ENCODE assay signal across 23 mouse cellular contexts in genomic region chr17:87517258-87517657, GRCm38 (mm10).
DNase-seq lines count a peak whose midpoint lies in the region; ATAC-seq and TF ChIP-seq lines count a peak whose summit lies in the region.
"Had no signal": no experiment of that assay in that cellular context is flagged by ENCODE, and none has a peak within 500 bp of the region (broad histone marks: within the 10 kb centered on the region; RNA-seq: fewer than 3 reads in every experiment).

No protein-coding gene starts in this region.

- H3K4me2 ChIP-seq in heart, embryonic 14.5 days (ENCODE audit: low read length), result peak overlapping the region; percentile 44
- peak overlapping the region; percentile 21 for H3K4me2 ChIP-seq in kidney, embryonic 15.5 days
- H3K4me2 ChIP-seq in neural tube, embryonic 12.5 days (replicated peaks), result no peak overlapping the region
- H3K4me2 ChIP-seq: forebrain, embryonic 13.5 days; hindbrain, embryonic 15.5 days; limb, embryonic 15.5 days; lung, embryonic 14.5 days had no signal

- no peak for ATAC-seq in heart, embryonic 14.5 days (ENCODE audit: insufficient number of reproducible peaks, insufficient read depth, low FRiP score, low read depth)
- peak; percentile 59 for ATAC-seq in kidney, embryonic 15.5 days (replicated peaks; ENCODE audit: low FRiP score)
- no peak for ATAC-seq in neural tube, embryonic 12.5 days (ENCODE audit: low FRiP score, low read depth)
- ATAC-seq: activated CD4-positive, CD25-positive, alpha-beta regulatory T cell, adult 4 months; forebrain, embryonic 13.5 days had no signal

- peak; percentile 75 for DNase-seq in gastrocnemius, adult 2 months
- no peak for DNase-seq in gastrocnemius, postnatal 36 days
- no peak for DNase-seq in heart, postnatal 25 days (ENCODE audit: low spot score)
- DNase-seq in kidney, adult 11 months, result no peak
- no peak for DNase-seq in neural tube, embryonic 10.5 days (ENCODE audit: extremely low spot score, low spot score)
- DNase-seq: adrenal gland, postnatal 10 days; cerebellum, adult 9-10 months; heart, adult 11 months; kidney, adult 8-10 months; lung, embryonic 14.5 days; lung, postnatal 36 days; retina, postnatal 1 day; thymus, postnatal 14 days had no signal

- no peaks in the 10 kb centered on the region for H3K27me3 ChIP-seq in heart, embryonic 14.5 days (ENCODE audit: control insufficient read depth, insufficient read depth, low read length)
- H3K27me3 ChIP-seq in kidney, embryonic 15.5 days, result no peaks in the 10 kb centered on the region
- no peaks in the 10 kb centered on the region for H3K27me3 ChIP-seq in neural tube, embryonic 12.5 days (replicated peaks)
- H3K27me3 ChIP-seq: forebrain, embryonic 13.5 days; hindbrain, embryonic 15.5 days; limb, embryonic 15.5 days had no signal

- no peaks in the 10 kb centered on the region for H3K36me3 ChIP-seq in heart, embryonic 14.5 days (ENCODE audit: control insufficient read depth, insufficient read depth, low read length)
- H3K36me3 ChIP-seq in kidney, embryonic 15.5 days, result no peaks in the 10 kb centered on the region
- no peaks in the 10 kb centered on the region for H3K36me3 ChIP-seq in neural tube, embryonic 12.5 days
- H3K36me3 ChIP-seq: G1E; hindbrain, embryonic 15.5 days; limb, embryonic 15.5 days had no signal

- intact Hi-C loops in gastrocnemius, adult 2 months (cut with DNase I), result no loop called here
- intact Hi-C loops in gastrocnemius, postnatal 36 days (cut with DNase I), result no loop called here
- intact Hi-C loops in heart, postnatal 25 days (cut with DNase I), result no loop called here

- peaks cover 25 to 32% of the 10 kb centered on the region in 2 experiments for H3K4me1 ChIP-seq in heart, embryonic 14.5 days (ENCODE audit: control insufficient read depth in 2 of 2, insufficient read depth in 2 of 2, low read length in 2 of 2)
- peaks cover 37% of the 10 kb centered on the region for H3K4me1 ChIP-seq in kidney, embryonic 15.5 days
- peaks cover 11% of the 10 kb centered on the region for H3K4me1 ChIP-seq in neural tube, embryonic 12.5 days

- no peak overlapping the region for H3K27ac ChIP-seq in gastrocnemius, adult 2 months
- no peak overlapping the region for H3K27ac ChIP-seq in heart, embryonic 14.5 days (replicated peaks in 1 of 2; ENCODE audit: control insufficient read depth in 1 of 2, insufficient read depth in 1 of 2, low read depth in 2 of 2, low read length in 2 of 2)
- H3K27ac ChIP-seq in kidney, embryonic 15.5 days, result no peak overlapping the region
- H3K27ac ChIP-seq in neural tube, embryonic 12.5 days, result no peak overlapping the region
- H3K27ac ChIP-seq: forebrain, embryonic 13.5 days; hindbrain, embryonic 15.5 days; limb, embryonic 15.5 days; stomach, postnatal 0 days had no signal

- no peaks in the 10 kb centered on the region for H3K9me3 ChIP-seq in heart, embryonic 14.5 days (ENCODE audit: control insufficient read depth, low read length)
- H3K9me3 ChIP-seq in kidney, embryonic 15.5 days (replicated peaks), result no peaks in the 10 kb centered on the region
- H3K9me3 ChIP-seq in neural tube, embryonic 12.5 days, result no peaks in the 10 kb centered on the region
- H3K9me3 ChIP-seq: forebrain, embryonic 13.5 days; G1E; hindbrain, embryonic 15.5 days; limb, embryonic 15.5 days had no signal

- H3K4me3 ChIP-seq in gastrocnemius, adult 2 months, result no peak overlapping the region
- H3K4me3 ChIP-seq in heart, embryonic 14.5 days (ENCODE audit: control insufficient read depth in 1 of 2, insufficient read depth in 1 of 2, low read depth in 1 of 2, low read length in 2 of 2), result no peak overlapping the region
- H3K4me3 ChIP-seq in kidney, embryonic 15.5 days (replicated peaks), result no peak overlapping the region
- no peak overlapping the region for H3K4me3 ChIP-seq in neural tube, embryonic 12.5 days
- H3K4me3 ChIP-seq: erythroblast, embryonic 14.5 days; forebrain, embryonic 13.5 days; hindbrain, embryonic 15.5 days; limb, embryonic 15.5 days had no signal

- no peak for TF ChIP-seq CTCF in gastrocnemius, adult 2 months (IDR thresholded peaks at IDR 0.05)

- peak overlapping the region; percentile 9; the same call in 1 of the 2 replicates for H3K9ac ChIP-seq in heart, embryonic 14.5 days (ENCODE audit: low read length)
- H3K9ac ChIP-seq in kidney, embryonic 15.5 days, result no peak overlapping the region
- 0 out of 2 replicates have a peak overlapping the region, but pooled peaks have one; percentile 5 for H3K9ac ChIP-seq in neural tube, embryonic 12.5 days
- H3K9ac ChIP-seq: forebrain, embryonic 13.5 days; hindbrain, embryonic 15.5 days; limb, embryonic 15.5 days; lung, embryonic 14.5 days had no signal

- 11% methylated on average over 9 of the region's 9 CpGs for WGBS in heart, embryonic 14.5 days
- WGBS in kidney, embryonic 15.5 days, result 27% methylated on average over 9 of the region's 9 CpGs
- WGBS in neural tube, embryonic 12.5 days, result 68% methylated on average over 9 of the region's 9 CpGs
